In the genomic region with DNA sequence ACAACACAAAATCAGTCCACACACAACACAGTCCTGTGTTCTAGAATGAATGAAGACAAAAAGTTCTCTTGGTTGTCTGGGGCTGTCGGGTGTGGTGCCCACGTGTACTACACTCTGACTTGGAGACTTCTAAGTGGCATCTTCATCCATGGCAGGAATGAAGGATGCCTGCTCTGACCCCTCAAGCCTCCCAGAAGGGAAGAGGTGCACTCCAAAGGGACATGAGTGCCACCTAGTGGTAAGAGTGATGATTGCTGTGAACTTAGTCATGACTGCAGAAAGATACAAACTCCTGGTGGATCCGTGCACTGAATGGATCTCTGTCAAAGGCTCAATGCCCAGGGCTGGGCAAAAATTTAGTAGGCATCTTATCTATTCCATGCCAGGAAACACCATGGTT, we compare ENCODE assay signal across 9 mouse cellular contexts. TPM values are rescaled to one million over a fixed set of nuclear protein-coding genes. Genes with fewer than 3 reads are reported as not detected.
DNase-seq lines count a peak whose midpoint lies in the region; ATAC-seq and TF ChIP-seq lines count a peak whose summit lies in the region.
"Had no signal": no experiment of that assay in that cellular context is flagged by ENCODE, and none has a peak within 500 bp of the region (broad histone marks: within the 10 kb centered on the region; RNA-seq: fewer than 3 reads in every experiment).

No protein-coding gene starts in this region.

- no peak for ATAC-seq in heart, embryonic 12.5 days (ENCODE audit: insufficient number of reproducible peaks, low FRiP score)
- peak; percentile 80 for ATAC-seq in frontal cortex, adult (ENCODE audit: low TSS enrichment)
- ATAC-seq in lung, embryonic 16.5 days (ENCODE audit: low read depth): peak; percentile 47; the same call in 1 of the 2 replicates

- no peak overlapping the region for H3K9ac ChIP-seq in heart, embryonic 12.5 days
- H3K9ac ChIP-seq in ES-E14 (ENCODE audit: insufficient read depth, low read depth, low read length, poor library complexity, severe bottlenecking): no peak overlapping the region
- H3K9ac ChIP-seq in lung, embryonic 16.5 days (ENCODE audit: low read length): no peak overlapping the region

- no peak overlapping the region for H3K4me3 ChIP-seq in heart, embryonic 12.5 days
- no peak overlapping the region for H3K4me3 ChIP-seq in ES-E14 (ENCODE audit: insufficient read depth in 1 of 2, low read depth in 1 of 2, low read length in 2 of 2, poor library complexity in 1 of 2, severe bottlenecking in 1 of 2)
- no peak overlapping the region for H3K4me3 ChIP-seq in lung, embryonic 16.5 days (ENCODE audit: low read length)

- 5% methylated on average over 3 of the region's 3 CpGs for WGBS in heart, embryonic 12.5 days
- 3% methylated on average over 3 of the region's 3 CpGs for WGBS in lung, embryonic 16.5 days

- peak; percentile 68 to 89 for DNase-seq in heart, adult 18-20 months
- peak; percentile 75 for DNase-seq in ES-E14 (ENCODE audit: low read depth, low spot score)
- peak; percentile 70 to 76 for DNase-seq in cerebellum, adult 18-20 months
- peak; percentile 47 to 88 for DNase-seq in kidney, postnatal 25 days
- peak; percentile 17 for DNase-seq in spleen, adult 12 weeks (ENCODE audit: low spot score)

- no peak overlapping the region for H3K27ac ChIP-seq in heart, embryonic 12.5 days (ENCODE audit: poor library complexity, severe bottlenecking)
- no peak overlapping the region for H3K27ac ChIP-seq in ES-E14 (ENCODE audit: insufficient read depth, low read depth, low read length, poor library complexity, severe bottlenecking)
- H3K27ac ChIP-seq in lung, embryonic 16.5 days (ENCODE audit: low read length): no peak overlapping the region

- in situ Hi-C loops in ES-E14 (cut with MboI; ENCODE audit: low sequenced_read_pairs in 2 of 2, unreplicated experiment in 2 of 2): loop anchor here in 1 of 2 experiments (10.0 kb wide), 1 partner anchor 245 kb away; the partner anchor contains the start of gene Zmym6

- H3K4me1 ChIP-seq in heart, embryonic 12.5 days (replicated peaks): no peaks in the 10 kb centered on the region
- peaks cover 0 to 2% of the 10 kb centered on the region in 2 experiments; a peak in 1 of 4 replicates for H3K4me1 ChIP-seq in ES-E14 (ENCODE audit: control insufficient read depth in 2 of 2, insufficient read depth in 2 of 2, low read length in 2 of 2, poor library complexity in 1 of 2)
- H3K4me1 ChIP-seq in lung, embryonic 16.5 days (replicated peaks; ENCODE audit: control insufficient read depth, insufficient read depth, low read length): no peaks in the 10 kb centered on the region

- no peaks in the 10 kb centered on the region for H3K9me3 ChIP-seq in heart, embryonic 12.5 days (replicated peaks)
- no peaks in the 10 kb centered on the region for H3K9me3 ChIP-seq in ES-E14 (ENCODE audit: control insufficient read depth, insufficient read depth, low read depth, low read length)
- no peaks in the 10 kb centered on the region for H3K9me3 ChIP-seq in lung, embryonic 16.5 days (ENCODE audit: control insufficient read depth, low read length)

- H3K4me2 ChIP-seq in heart, embryonic 12.5 days: no peak overlapping the region
- no peak overlapping the region for H3K4me2 ChIP-seq in lung, embryonic 16.5 days (ENCODE audit: low read depth, low read length)

- no peaks in the 10 kb centered on the region for H3K36me3 ChIP-seq in heart, embryonic 12.5 days
- peaks cover 4% of the 10 kb centered on the region; the same call in 1 of the 2 replicates for H3K36me3 ChIP-seq in ES-E14 (ENCODE audit: control insufficient read depth, insufficient read depth, low read length, poor library complexity, severe bottlenecking)
- H3K36me3 ChIP-seq in lung, embryonic 16.5 days (ENCODE audit: control insufficient read depth, insufficient read depth, low read length): no peaks in the 10 kb centered on the region

- H3K27me3 ChIP-seq in heart, embryonic 12.5 days (replicated peaks): peaks cover 23% of the 10 kb centered on the region
- no peaks in the 10 kb centered on the region for H3K27me3 ChIP-seq in lung, embryonic 16.5 days (ENCODE audit: control insufficient read depth, insufficient read depth, low read depth, low read length)

TF ChIP-seq in ES-E14, 5 proteins besides CTCF, POLR2A, EP300 and RAD21:
- TF ChIP-seq CHD2 (IDR thresholded peaks at IDR 0.05; ENCODE audit: low read depth, low read length): no peak
- peak; percentile 67; the same call in 1 of the 2 replicates for TF ChIP-seq ZC3H11A (IDR thresholded peaks at IDR 0.05; ENCODE audit: borderline replicate concordance, low read depth, low read length)

RNA-seq across cellular contexts. Expression of gene Gja4, which starts 5.8 kb away (rescaled TPM):
- total RNA-seq in heart, adult 18-20 months (2021): 1 to 10 TPM; 7.2 to 7.8 TPM
- 33.1 and 37.7 TPM in 2 replicates for polyA plus RNA-seq in heart, embryonic 12.5 days (2016; fragmentation: Nextera tagmentation; extraction: Ambion mirVana)
- 2.0 and 3.0 TPM in 2 replicates for total RNA-seq in ES-E14 (2012; rRNA removed)
- 41.2 and 43.5 TPM in 2 replicates for polyA plus RNA-seq in lung, embryonic 16.5 days (2015; fragmentation: Nextera tagmentation; extraction: Ambion mirVana)

RNA-seq across cellular contexts. Expression of gene Gjb3, which starts 11.0 kb away (rescaled TPM):
- under 1 TPM; 0.15 to 0.23 TPM for total RNA-seq in heart, adult 18-20 months (2021)
- 0.19 TPM in 1 of 2 replicates, not detected in the other for polyA plus RNA-seq in heart, embryonic 12.5 days (2016; fragmentation: Nextera tagmentation; extraction: Ambion mirVana)
- total RNA-seq in ES-E14 (2012; rRNA removed): 80.5 and 158 TPM in 2 replicates
- 2.0 and 2.2 TPM in 2 replicates for polyA plus RNA-seq in lung, embryonic 16.5 days (2015; fragmentation: Nextera tagmentation; extraction: Ambion mirVana)
- total RNA-seq: left cerebral cortex, postnatal 36 days had no signal

RNA-seq across cellular contexts. Expression of gene Gjb4, which starts 34.3 kb away (rescaled TPM):
- not detected for total RNA-seq in heart, adult 18-20 months (2021)
- not detected in 2 replicates for polyA plus RNA-seq in heart, embryonic 12.5 days (2016; fragmentation: Nextera tagmentation; extraction: Ambion mirVana)
- 1.6 and 4.5 TPM in 2 replicates for total RNA-seq in ES-E14 (2012; rRNA removed)
- 0.20 TPM in 1 of 2 replicates, not detected in the other for polyA plus RNA-seq in lung, embryonic 16.5 days (2015; fragmentation: Nextera tagmentation; extraction: Ambion mirVana)
- total RNA-seq: left cerebral cortex, postnatal 36 days had no signal

RNA-seq across cellular contexts. Expression of gene Gjb5, which starts 38.4 kb away (rescaled TPM):
- under 1 TPM; 0.40 to 0.49 TPM for total RNA-seq in heart, adult 18-20 months (2021)
- 0.15 and 0.24 TPM in 2 replicates for polyA plus RNA-seq in heart, embryonic 12.5 days (2016; fragmentation: Nextera tagmentation; extraction: Ambion mirVana)
- 27.1 and 60.6 TPM in 2 replicates for total RNA-seq in ES-E14 (2012; rRNA removed)
- polyA plus RNA-seq in lung, embryonic 16.5 days (2015; fragmentation: Nextera tagmentation; extraction: Ambion mirVana): 0.59 and 0.79 TPM in 2 replicates
- total RNA-seq: left cerebral cortex, postnatal 36 days had no signal

Comparison
In these comparisons a context has a peak if more than half of its experiments do, and no peak if none do; other contexts are left out.
1. DNase-seq: peak in every context shown above with its lines; median percentile 78 in heart, adult 18-20 months; 75 in ES-E14; 73 in cerebellum, adult 18-20 months; 68 in kidney, postnatal 25 days; 17 in spleen, adult 12 weeks.
2. RNA of gene Gjb3, which starts 11.0 kb away (total RNA-seq): 80.5 to 158 TPM in ES-E14; 0.15 to 0.23 TPM in heart, adult 18-20 months; every median in the first group is over 10 times any median in the second.